Mouse (Mus musculus) heart, postnatal 4 days (tissue): ENCODE results near the gene Aste1. TPM values are rescaled to one million over a fixed set of nuclear protein-coding genes. Genes with fewer than 3 reads are reported as not detected.

Source experiments
- DNase-seq: peaks from one replicate; pipeline ENCODE4 v3.0.0; 2021
- total RNA-seq, 2 experiments: library from RNA; stranded (reverse); gene quantifications; 2 replicates each; pipeline ENCODE4 v1.2.3; 2021

Gene Aste1
- total RNA-seq = 10 to 100 TPM; 13.6 to 16.0 TPM

- peak; percentile 96 for DNase-seq
Measured at GRCm38 (mm10) chr9:105395218-105395627, at the start of gene Aste1, which contains the start of gene Nek11. TSS of gene Aste1 (plus strand) at chr9:105395392. TSS of gene Nek11 (minus strand) at chr9:105395524.

DNA sequence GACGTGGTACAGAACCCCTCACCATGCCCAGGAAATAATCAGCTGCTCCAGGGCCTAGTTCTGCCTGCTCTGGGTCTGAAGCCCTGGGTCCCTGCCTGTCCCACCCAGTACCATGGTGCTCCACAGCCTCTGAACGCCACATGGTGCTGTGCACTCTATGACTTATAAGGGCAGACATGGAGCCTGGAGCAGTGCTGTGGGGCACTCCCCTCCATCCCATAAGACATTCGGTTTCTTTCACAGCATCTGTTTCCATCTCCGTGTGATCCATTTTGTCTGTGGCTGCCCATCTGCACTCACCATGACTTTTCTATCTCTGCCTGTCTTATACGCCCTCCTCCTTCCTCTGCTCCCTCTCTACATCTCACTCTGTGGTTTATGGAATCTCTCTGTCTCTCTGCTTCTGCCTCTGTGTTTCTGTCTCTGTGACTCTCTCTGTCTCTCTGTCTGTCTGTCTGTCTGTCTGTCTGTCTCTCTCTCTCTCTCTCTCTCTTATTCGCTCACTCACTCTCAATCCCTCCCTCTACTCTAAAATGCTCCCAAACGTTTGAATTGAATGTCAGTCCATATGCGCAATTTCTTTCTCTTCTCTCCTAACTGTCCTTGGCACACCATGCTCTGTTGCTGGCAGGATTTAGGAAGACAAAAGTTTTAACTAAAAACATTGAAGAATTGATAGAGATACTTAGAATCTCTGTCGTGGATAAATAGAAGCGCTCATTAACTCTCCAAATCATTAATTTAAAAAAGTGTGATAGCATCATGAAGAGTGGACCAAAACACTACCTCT lies 46.8 kb upstream of the Aste1 start:
- no peak for DNase-seq

DNA sequence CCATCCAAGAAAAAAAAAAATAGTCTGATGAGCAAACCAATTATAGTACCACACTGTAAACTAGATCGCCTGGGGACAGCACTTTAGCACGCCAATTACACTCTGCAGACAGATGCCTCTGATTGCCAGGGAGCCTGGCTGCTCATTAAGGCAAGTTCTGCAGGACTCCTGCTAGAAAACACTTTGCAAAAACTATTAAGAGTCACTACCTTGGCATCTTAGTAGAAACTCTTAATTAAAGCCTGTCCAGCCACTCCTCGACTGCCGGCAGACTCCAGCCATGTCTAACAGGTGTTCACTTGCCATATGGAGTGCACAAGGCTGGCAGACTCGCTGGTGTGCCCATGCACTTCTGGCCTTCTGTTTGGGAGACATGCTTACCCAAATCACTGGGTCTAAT lies 46.2 kb upstream of the Aste1 start:
- no peak for DNase-seq

DNA sequence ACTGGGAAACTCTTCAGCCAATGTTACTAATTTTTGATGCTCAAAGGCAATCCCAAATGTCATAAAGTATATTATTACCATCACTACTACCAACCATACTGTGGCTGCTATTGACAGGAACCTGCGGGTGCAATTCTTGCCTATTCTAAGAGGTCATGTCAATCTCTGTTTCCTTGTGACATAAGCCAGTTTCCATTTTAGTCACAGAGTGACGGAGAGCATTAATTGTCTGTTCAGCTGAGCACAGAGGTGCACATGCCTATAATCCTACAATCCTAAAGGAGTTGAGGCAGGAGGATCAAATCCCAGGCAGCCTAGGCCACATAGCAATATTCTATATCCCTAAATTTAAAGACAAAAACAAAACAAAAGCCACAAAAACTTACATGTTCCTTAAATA lies 33.0 kb upstream of the Aste1 start:
- DNase-seq = no peak

- DNase-seq = no peak
Measured at GRCm38 (mm10) chr9:105363520-105364231, 31.5 kb upstream of the Aste1 start.

DNA sequence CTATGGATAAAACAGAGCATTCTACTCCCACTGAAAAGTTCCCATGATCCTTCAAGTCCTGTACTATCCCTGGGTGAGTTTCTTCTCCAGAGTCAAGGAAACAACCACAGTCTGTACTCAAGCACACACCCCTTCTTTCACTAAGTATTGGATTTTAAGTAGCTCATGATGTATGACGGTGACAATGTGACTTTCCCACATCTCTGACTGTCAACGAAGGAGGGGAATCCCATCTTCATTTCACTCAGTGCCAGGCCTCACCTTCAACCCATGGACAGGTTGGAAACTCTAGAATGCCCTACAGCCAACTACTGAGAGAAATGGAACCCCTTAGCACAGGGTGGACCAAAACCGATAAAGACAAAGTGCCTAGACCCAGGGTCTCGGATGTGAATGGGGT lies 29.0 kb upstream of the Aste1 start:
- DNase-seq = no peak

- DNase-seq = no peak
Measured at GRCm38 (mm10) chr9:105368605-105369004, 26.6 kb upstream of the Aste1 start.

DNA sequence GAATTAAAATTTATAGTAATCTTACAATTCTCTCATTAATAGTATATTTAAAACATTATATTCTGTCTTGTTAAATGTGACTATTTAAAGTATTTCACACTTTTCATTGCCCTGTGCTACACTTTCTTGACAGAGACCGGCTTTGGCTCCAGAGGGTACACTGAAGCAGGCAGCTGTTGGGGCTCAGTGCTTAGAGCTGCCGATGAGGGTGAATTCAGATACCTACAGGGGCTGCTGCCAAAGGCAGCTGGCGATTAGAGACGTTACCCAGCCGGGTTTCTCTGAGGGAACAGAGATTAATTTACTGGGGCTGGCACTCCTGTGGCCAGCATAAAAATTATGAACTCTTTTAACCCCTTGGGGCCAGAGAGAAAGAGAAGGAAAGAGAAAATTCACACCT lies 20.8 kb upstream of the Aste1 start:
- DNase-seq = no peak

DNA sequence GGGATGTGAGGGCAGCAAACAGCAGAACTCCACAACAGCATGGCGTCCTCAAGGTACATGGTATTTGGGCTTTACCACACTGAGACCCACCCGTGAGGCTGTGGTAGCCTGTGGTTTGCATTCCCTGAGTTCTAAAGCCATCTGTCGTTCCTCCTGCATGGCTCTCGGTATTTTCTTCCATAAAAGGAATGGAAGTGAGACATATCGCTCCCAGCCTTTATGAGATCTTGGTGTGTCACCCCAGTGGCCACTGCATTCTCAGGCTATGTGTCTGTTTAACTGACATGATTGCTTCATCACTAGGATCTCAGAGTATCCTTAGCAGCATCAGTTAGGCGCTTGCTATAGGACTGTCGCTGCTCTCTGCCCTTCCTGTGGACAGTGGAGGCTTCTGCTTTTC lies 18.8 kb upstream of the Aste1 start:
- DNase-seq = no peak

GRCm38 (mm10) chr9:105376954-105377530 lies 18.1 kb upstream of the Aste1 start:
- DNase-seq = no peak

GRCm38 (mm10) chr9:105377622-105378021 lies 17.6 kb upstream of the Aste1 start:
- DNase-seq = no peak

GRCm38 (mm10) chr9:105379533-105380145 lies 15.6 kb upstream of the Aste1 start:
- DNase-seq = no peak

- no peak for DNase-seq
Measured at GRCm38 (mm10) chr9:105387403-105387802, 7.8 kb upstream of the Aste1 start.

DNA sequence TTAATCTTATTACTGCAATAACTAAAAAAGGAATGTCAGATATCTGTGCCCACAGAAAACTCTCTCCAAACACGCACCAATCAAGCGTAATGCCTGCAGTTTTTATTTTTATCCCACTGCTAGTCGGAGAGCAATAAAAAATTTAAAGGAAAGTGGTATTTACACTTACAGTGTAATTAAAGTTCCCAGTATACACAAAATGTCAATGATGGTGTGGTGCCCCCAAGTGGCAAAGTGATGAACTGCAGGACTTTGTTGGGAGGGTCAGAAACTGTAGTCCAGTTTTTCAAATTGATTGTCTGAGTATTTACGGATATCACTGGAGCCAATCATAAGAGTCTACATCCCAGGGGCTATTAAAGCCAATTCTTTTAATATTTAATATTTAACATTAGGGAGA lies 5.9 kb upstream of the Aste1 start:
- DNase-seq = peak; percentile 82

DNA sequence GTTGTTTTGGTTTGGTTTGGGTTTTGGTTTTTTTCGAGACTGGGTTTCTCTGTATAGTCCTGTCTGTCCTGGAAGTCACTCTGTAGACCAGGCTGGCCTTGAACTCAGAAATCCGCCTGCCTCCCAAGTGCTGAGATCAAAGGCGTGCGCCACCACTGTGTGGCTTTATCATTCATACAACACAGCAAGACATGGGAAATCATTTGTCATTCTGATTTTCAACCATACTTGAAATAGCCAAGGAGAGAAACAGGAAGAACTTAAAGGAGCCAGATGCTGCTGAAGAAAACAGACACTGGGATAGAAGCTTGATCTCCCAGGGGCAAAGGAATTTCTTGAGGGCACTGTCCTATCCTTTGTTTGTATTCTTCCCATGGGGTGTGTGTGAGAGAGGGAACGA lies 4.6 kb upstream of the Aste1 start:
- DNase-seq = no peak

GRCm38 (mm10) chr9:105394720-105395119 lies 472 bp upstream of the Aste1 start:
- no peak for DNase-seq

GRCm38 (mm10) chr9:105408549-105408948 lies 13.4 kb downstream of the Aste1 start:
- DNase-seq = no peak

- DNase-seq = no peak
Measured at GRCm38 (mm10) chr9:105459032-105459431, 63.8 kb downstream of the Aste1 start.

- no peak for DNase-seq
Measured at GRCm38 (mm10) chr9:105461496-105461895, 66.3 kb downstream of the Aste1 start.
